Mouse (Mus musculus) cerebellum, adult 2 months (tissue): ENCODE measurements around the gene Enpp1.

Experiments used
- CTCF ChIP-seq: fragments of 200-500 bp; IDR thresholded peaks from 2 replicates; pipeline ENCODE4 v1.5.1; 2011; ENCODE audit warnings: low read depth, mild to moderate bottlenecking, control low read depth, low read length, moderate library complexity, borderline replicate concordance; ENCODE audit not compliant: insufficient read depth
- POLR2A ChIP-seq: fragments of 200-500 bp; IDR thresholded peaks from 2 replicates; pipeline ENCODE4 v1.6.1; 2011; ENCODE audit warnings: low read length, control low read depth, borderline replicate concordance; ENCODE audit not compliant: insufficient read depth

DNA sequence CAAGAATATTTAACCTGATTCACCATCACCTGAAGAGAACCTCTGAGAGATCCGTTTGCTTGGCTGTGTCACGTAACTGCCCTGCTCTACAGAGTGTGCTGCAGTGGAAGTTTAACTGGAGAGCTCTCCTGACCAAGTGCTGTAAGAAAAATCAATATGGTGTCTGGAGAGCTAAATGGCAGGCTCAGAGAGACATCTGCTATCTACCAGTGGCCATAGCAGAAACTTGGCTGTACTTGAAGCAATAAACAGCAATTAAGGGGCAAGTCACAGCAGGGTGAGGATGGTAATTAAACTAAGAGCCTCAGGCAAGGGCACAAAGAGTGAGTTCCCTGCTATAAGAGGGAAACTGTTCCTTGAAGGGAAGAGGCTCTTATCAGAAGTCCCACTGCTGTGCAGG is 9.3 kb downstream of the Enpp1 start:
- TF ChIP-seq POLR2A (no peak), CTCF (no peak)
